Comparison of ENCODE assay signal across 26 mouse cellular contexts in the genomic region with DNA sequence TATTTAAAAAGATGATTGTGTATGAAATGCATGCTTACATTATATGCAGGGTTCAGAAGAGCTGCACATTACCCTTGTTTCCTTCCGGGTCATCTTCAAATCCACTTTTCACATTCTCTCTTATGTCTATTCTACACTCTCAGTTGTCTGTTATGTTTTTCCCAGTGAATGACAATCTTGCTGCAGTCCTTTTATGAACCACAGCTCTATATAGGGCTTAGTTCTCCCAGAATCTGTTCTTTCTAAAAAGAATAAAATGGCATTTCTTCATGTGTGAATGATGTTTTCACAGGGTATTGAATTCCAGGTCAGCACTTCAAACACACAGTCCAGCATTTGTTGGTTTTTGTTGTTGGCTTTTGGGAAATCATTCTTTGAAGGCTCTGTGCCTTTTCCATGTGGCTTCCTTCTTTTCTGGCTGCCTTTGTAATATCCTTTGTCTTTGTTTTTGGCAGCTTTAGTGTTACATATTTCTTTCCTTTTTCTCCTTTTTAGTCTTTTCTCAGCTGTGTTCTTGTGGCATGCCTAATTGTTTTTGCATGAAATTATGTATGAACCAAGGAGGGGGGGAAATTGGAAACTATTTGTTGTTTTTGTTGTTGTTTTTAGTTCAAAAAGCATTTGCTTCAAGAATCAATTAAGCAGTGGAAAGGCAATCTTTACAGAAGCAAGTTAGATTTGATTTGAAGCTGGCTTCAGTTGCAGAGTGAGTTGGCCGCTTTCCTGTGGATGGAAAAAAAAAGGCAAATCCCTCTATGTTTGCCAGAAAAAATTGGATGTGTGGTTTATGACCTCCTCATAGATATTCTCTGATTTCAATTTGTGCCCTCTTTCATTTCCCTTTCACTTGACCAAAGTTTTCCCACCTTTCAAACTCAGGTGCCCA.
A peak's percentile ranks its signal among the peaks of the same experiment; 100 is the strongest.
DNase-seq lines count a peak whose midpoint lies in the region; ATAC-seq lines count a peak whose summit lies in the region.
"Had no signal": no experiment of that assay in that cellular context is flagged by ENCODE, and none has a peak within 500 bp of the region (broad histone marks: within the 10 kb centered on the region; RNA-seq: fewer than 3 reads in every experiment).

No protein-coding gene starts in this region.

- DNase-seq in forebrain, embryonic 14.5 days (ENCODE audit: low spot score) = peak; percentile 25
- no peak for DNase-seq in forebrain, embryonic 11.5 days (ENCODE audit: low spot score)
- peak; percentile 43 for DNase-seq in left cerebral cortex, postnatal 4 days
- DNase-seq in left cerebral cortex, adult 8-10 months (ENCODE audit: low spot score in 2 of 2) = no peak
- peak; percentile 23 to 25 for DNase-seq in right cerebral cortex, postnatal 10 days (ENCODE audit: low spot score in 2 of 2)
- no peak for DNase-seq in right cerebral cortex, adult 2 months (ENCODE audit: low spot score in 2 of 2)
- no peak for DNase-seq in natural killer cell, adult 2 months (ENCODE audit: low spot score in 2 of 2)
- DNase-seq: adrenal gland, postnatal 25 days; cerebellum, adult 8-10 months; gastrocnemius, adult 2 months; heart, adult 2 months; heart, postnatal 10 days; kidney, adult 18-20 months; kidney, postnatal 25 days; liver, embryonic 13.5 days; lung, adult 18-20 months; lung, postnatal 10 days; retina, postnatal 1 day; spleen, adult 18-20 months; thymus, postnatal 14 days had no signal

- peak; percentile 15; the same call in 1 of the 2 replicates for ATAC-seq in forebrain, embryonic 14.5 days
- no peak for ATAC-seq in forebrain, embryonic 11.5 days (replicated peaks; ENCODE audit: low FRiP score)
- ATAC-seq: CD4-positive, CD25-positive, alpha-beta regulatory T cell, adult 4 months had no signal

- WGBS in forebrain, embryonic 14.5 days = 81% methylated on average over 2 of the region's 2 CpGs
- WGBS in forebrain, embryonic 11.5 days = 76% methylated on average over 2 of the region's 2 CpGs

- H3K9ac ChIP-seq in forebrain, embryonic 14.5 days (ENCODE audit: low read length) = no peak overlapping the region
- no peak overlapping the region for H3K9ac ChIP-seq in forebrain, embryonic 11.5 days (ENCODE audit: low read length)
- H3K9ac ChIP-seq: heart, embryonic 13.5 days; hindbrain, embryonic 15.5 days; kidney, embryonic 15.5 days; limb, embryonic 15.5 days; liver, embryonic 13.5 days; neural tube, embryonic 15.5 days had no signal

- H3K4me2 ChIP-seq in forebrain, embryonic 14.5 days (ENCODE audit: low read length) = no peak overlapping the region
- H3K4me2 ChIP-seq in forebrain, embryonic 11.5 days (ENCODE audit: low read depth, low read length, severe bottlenecking) = no peak overlapping the region
- H3K4me2 ChIP-seq: heart, embryonic 13.5 days; hindbrain, embryonic 15.5 days; kidney, embryonic 15.5 days; limb, embryonic 15.5 days; liver, embryonic 13.5 days; neural tube, embryonic 15.5 days had no signal

- H3K4me3 ChIP-seq in forebrain, embryonic 14.5 days (ENCODE audit: low read depth, low read length) = no peak overlapping the region
- no peak overlapping the region for H3K4me3 ChIP-seq in forebrain, embryonic 11.5 days (ENCODE audit: low read depth, low read length)
- H3K4me3 ChIP-seq: gastrocnemius, adult 2 months; heart, adult 2 months; heart, embryonic 13.5 days; hindbrain, embryonic 15.5 days; kidney, embryonic 15.5 days; limb, embryonic 15.5 days; liver, embryonic 13.5 days; neural tube, embryonic 15.5 days had no signal

- no peak overlapping the region for H3K27ac ChIP-seq in forebrain, embryonic 14.5 days (ENCODE audit: low read depth, low read length)
- H3K27ac ChIP-seq in forebrain, embryonic 11.5 days (ENCODE audit: low read depth, low read length) = no peak overlapping the region
- H3K27ac ChIP-seq: gastrocnemius, adult 2 months; heart, adult 2 months; heart, embryonic 13.5 days; hindbrain, embryonic 15.5 days; kidney, embryonic 15.5 days; limb, embryonic 15.5 days; liver, embryonic 13.5 days; neural tube, embryonic 15.5 days had no signal

- H3K4me1 ChIP-seq in forebrain, embryonic 14.5 days (ENCODE audit: control insufficient read depth, insufficient read depth, low read length) = no peaks in the 10 kb centered on the region
- no peaks in the 10 kb centered on the region for H3K4me1 ChIP-seq in forebrain, embryonic 11.5 days (replicated peaks; ENCODE audit: control insufficient read depth, insufficient read depth, low read length)
- H3K4me1 ChIP-seq: heart, embryonic 13.5 days; hindbrain, embryonic 15.5 days; kidney, embryonic 15.5 days; limb, embryonic 15.5 days; liver, embryonic 13.5 days; neural tube, embryonic 15.5 days had no signal

- no peaks in the 10 kb centered on the region for H3K27me3 ChIP-seq in forebrain, embryonic 14.5 days (replicated peaks; ENCODE audit: control insufficient read depth, insufficient read depth, low read length)
- no peaks in the 10 kb centered on the region for H3K27me3 ChIP-seq in forebrain, embryonic 11.5 days (ENCODE audit: control insufficient read depth, insufficient read depth, low read length)
- H3K27me3 ChIP-seq: heart, embryonic 13.5 days; hindbrain, embryonic 15.5 days; kidney, embryonic 15.5 days; limb, embryonic 15.5 days; liver, embryonic 13.5 days; neural tube, embryonic 15.5 days had no signal

- H3K9me3 ChIP-seq in forebrain, embryonic 14.5 days (replicated peaks; ENCODE audit: control insufficient read depth, low read length) = no peaks in the 10 kb centered on the region
- no peaks in the 10 kb centered on the region for H3K9me3 ChIP-seq in forebrain, embryonic 11.5 days (ENCODE audit: control insufficient read depth, low read length)
- H3K9me3 ChIP-seq: heart, embryonic 13.5 days; hindbrain, embryonic 15.5 days; kidney, embryonic 15.5 days; limb, embryonic 15.5 days; liver, embryonic 13.5 days; neural tube, embryonic 15.5 days had no signal

- H3K36me3 ChIP-seq in forebrain, embryonic 14.5 days (ENCODE audit: control insufficient read depth, insufficient read depth, low read length) = no peaks in the 10 kb centered on the region
- no peaks in the 10 kb centered on the region for H3K36me3 ChIP-seq in forebrain, embryonic 11.5 days (ENCODE audit: control insufficient read depth, insufficient read depth, low read length)
- H3K36me3 ChIP-seq: heart, embryonic 13.5 days; hindbrain, embryonic 15.5 days; kidney, embryonic 15.5 days; limb, embryonic 15.5 days; liver, embryonic 13.5 days; neural tube, embryonic 15.5 days had no signal

- intact Hi-C loops in left cerebral cortex, postnatal 4 days (cut with DNase I) = no loop called here

Comparison
In these comparisons a context has a peak if more than half of its experiments do, and no peak if none do; other contexts are left out.
1. DNase-seq: peak in forebrain, embryonic 14.5 days (single experiment), left cerebral cortex, postnatal 4 days (single experiment) and right cerebral cortex, postnatal 10 days (2 of 2); none in forebrain, embryonic 11.5 days (single experiment), left cerebral cortex, adult 8-10 months (0 of 2), right cerebral cortex, adult 2 months (0 of 2) and natural killer cell, adult 2 months (0 of 2).